Mouse (Mus musculus) hindbrain, embryonic 15.5 days (tissue): ENCODE measurements around the gene Usb1. TPM values are rescaled to one million over a fixed set of nuclear protein-coding genes. Genes with fewer than 3 reads are reported as not detected.

Experiments used
- ATAC-seq: fragments of 200-750 bp; cut with Nextera tagmentation; 2 replicates; pipeline ENCODE4 v1.8.0; 2017; ENCODE audit warnings: low read depth, moderate number of reproducible peaks, moderate TSS enrichment; ENCODE audit not compliant: low FRiP score
- H3K27ac ChIP-seq: fragments of 300-500 bp; sonication (generic); replicated peaks from 2 replicates; pipeline ENCODE4 v1.5.1; 2015; ENCODE audit warnings: mild to moderate bottlenecking, inconsistent platforms
- H3K27me3 ChIP-seq: fragments of 300-500 bp; sonication (generic); 2 replicates; pipeline ENCODE4 v1.6.1; 2015; ENCODE audit warnings: control low read depth, inconsistent platforms
- H3K36me3 ChIP-seq: fragments of 300-500 bp; sonication (generic); 2 replicates; pipeline ENCODE4 v1.6.1; 2015; ENCODE audit warnings: control low read depth, inconsistent platforms
- H3K4me1 ChIP-seq: fragments of 300-500 bp; sonication (generic); replicated peaks from 2 replicates; pipeline ENCODE4 v1.6.1; 2015; ENCODE audit warnings: control low read depth, inconsistent platforms
- H3K4me2 ChIP-seq: fragments of 300-500 bp; sonication (generic); 2 replicates; pipeline ENCODE4 v1.6.1; 2015; ENCODE audit warnings: moderate library complexity, mild to moderate bottlenecking, inconsistent platforms
- H3K4me3 ChIP-seq: fragments of 300-500 bp; sonication (generic); 2 replicates; pipeline ENCODE4 v1.5.1; 2015; ENCODE audit warnings: mild to moderate bottlenecking, inconsistent platforms
- H3K9ac ChIP-seq: fragments of 300-500 bp; sonication (generic); 2 replicates; pipeline ENCODE4 v1.6.1; 2015; ENCODE audit warnings: inconsistent platforms
- H3K9me3 ChIP-seq: fragments of 300-500 bp; sonication (generic); 2 replicates; pipeline ENCODE4 v1.6.1; 2016; ENCODE audit warnings: control low read depth, inconsistent platforms
- WGBS: fragments of 180-500 bp; shearing (Covaris S2); methylation state at CpG from one replicate; pipeline ENCODE4 v1.1.7; 2015; 5-methylcytosine and 5-hydroxymethylcytosine counted together
- polyA plus RNA-seq: library from polyadenylated mRNA; unstranded; fragments of >200 nt; fragmentation: Nextera tagmentation; extraction: Ambion mirVana; gene quantifications from 2 replicates; pipeline ENCODE4 v1.2.1, GENCODE M21; 2015

The Usb1 gene
- polyA plus RNA-seq, 1 experiment from 2014 or later: 35.8 TPM

DNA sequence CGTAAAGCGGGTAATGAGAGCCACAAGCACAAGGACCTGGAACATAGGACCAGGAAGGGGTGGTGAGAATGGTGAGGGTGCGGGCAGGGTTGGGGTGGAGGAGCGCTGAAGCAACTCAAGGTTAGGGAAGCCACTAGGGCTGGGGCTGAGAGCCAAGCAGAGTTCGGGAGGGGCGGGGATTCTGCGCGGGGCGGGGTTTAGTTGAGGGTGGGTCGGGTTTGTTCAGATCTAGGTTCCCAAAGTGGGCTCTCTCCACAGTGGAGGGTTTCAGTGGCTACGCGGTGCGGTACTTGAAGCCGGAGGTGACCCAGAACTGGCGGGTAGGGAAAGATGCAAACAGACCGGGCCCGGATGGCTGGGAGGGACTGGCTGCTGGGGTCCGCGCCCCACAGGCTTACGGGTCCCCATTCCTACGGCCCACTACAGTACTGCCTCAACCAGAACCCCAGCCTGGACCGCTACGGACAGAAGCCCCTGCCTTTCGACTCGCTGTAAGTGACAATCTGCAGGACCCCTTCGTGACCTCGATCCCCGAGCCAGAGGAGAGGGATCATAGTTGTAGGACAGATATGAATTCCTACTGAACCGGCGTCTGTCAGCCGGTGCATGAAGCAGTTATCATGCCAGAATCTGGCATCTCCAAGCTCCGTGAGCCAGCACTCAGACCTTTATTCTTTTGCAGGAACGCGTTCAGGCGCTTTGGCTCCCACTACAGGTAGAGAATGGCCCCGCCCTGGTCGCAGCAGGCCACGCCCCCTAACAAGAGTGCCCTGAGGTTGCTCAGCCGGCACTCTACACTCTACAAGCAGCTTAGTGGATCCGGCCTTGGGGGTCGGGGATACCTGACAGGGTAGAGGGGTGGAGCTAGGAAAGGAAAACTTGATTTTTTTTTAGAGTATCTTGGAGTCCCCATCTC lies 11.6 kb upstream of the Usb1 start:
- Histone ChIP-seq H3K4me3 (peak overlapping the region; percentile 40), H3K4me1 (peaks cover 24% of the 10 kb centered on the region), H3K27ac (peak overlapping the region; percentile 48; the same call in 1 of the 2 replicates), H3K27me3 (no peaks in the 10 kb centered on the region), H3K36me3 (0 out of 2 replicates have a peak, but pooled peaks cover 10% of the 10 kb centered on the region), H3K4me2 (peak overlapping the region; percentile 79), H3K9ac (peak overlapping the region; percentile 32), H3K9me3 (no peaks in the 10 kb centered on the region)
- peak; percentile 74 for ATAC-seq
- 2% methylated on average over 41 of the region's 41 CpGs for WGBS

DNA sequence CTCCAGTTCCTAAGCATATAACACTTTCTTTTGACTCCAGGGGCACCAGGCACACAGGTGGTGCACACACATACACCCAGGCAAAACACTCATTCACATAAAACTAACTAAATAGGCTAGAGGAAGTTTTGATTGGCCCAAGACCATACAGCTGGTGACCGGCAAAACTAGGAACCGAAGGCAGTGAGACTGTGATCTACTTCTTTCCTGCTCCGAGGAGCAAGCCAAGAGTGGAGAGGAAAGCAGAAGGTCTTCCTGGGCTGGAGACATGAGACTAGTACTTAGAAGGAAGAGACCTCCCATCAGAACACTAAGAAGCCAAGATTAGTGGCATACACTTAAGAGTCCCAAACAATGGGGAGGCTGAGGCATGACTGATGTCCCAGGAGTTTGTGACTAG lies 8.9 kb upstream of the Usb1 start:
- no peak for ATAC-seq
- 95% methylated on average over 3 of the region's 3 CpGs for WGBS
- peaks cover 40% of the 10 kb centered on the region for H3K4me1 ChIP-seq

DNA sequence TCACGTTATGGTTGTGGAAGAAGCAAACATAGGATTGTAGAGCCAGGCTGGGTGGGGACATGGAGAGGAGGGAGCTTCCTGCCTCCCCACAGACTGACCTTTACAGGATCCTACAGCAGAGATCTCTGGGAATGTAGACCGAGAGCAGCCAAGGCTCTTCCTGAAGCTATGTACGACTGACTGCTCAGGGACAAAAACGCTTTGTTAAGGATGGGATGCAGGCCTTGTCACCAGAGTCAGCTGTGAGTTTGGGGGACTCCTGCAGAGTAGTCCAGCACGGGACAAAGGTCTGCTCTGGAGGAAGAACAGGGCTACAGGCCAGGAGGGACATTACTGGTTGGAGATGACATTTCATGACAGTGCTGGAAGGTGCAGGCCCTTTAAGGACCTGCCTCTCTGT lies 7.4 kb upstream of the Usb1 start:
- WGBS: 31% methylated on average over 5 of the region's 5 CpGs
- no peak overlapping the region for H3K4me2 ChIP-seq
- H3K27ac ChIP-seq: no peak overlapping the region; the same call in 1 of the 2 replicates
- no peaks in the 10 kb centered on the region for H3K9me3 ChIP-seq
- ATAC-seq: no peak
- peaks cover 47% of the 10 kb centered on the region for H3K36me3 ChIP-seq
- H3K4me3 ChIP-seq: no peak overlapping the region
- H3K4me1 ChIP-seq: peaks cover 44% of the 10 kb centered on the region
- H3K9ac ChIP-seq: no peak overlapping the region
- no peaks in the 10 kb centered on the region for H3K27me3 ChIP-seq

More for the DNA sequence above, 8.9 kb upstream of the Usb1 start:
- Histone ChIP-seq H3K4me2 (no peak overlapping the region), H3K27ac (no peak overlapping the region), H3K36me3 (peaks cover 33% of the 10 kb centered on the region), H3K27me3 (no peaks in the 10 kb centered on the region), H3K4me3 (no peak overlapping the region), H3K9ac (no peak overlapping the region), H3K9me3 (no peaks in the 10 kb centered on the region)

DNA sequence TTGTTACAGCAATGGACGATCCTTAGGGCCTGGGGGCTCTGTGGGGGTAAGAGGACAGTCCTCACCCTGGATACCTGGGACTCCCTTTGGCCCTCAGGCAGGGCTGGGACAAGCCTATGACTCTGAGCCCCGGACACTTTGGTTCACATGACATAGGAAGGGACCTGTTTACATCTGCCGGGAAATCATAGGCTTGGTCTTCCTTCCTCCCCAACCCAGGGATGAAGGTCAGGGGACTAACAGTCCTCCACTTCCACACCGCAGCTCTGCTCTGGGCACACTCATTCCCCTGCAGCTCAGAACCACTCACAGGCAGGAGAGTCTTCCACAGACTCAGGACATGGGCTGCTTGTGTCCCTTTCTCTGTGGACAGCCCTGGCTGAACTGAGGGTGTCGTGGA lies 5.3 kb upstream of the Usb1 start:
- H3K36me3 ChIP-seq: peaks cover 47% of the 10 kb centered on the region
- H3K9ac ChIP-seq: no peak overlapping the region
- no peak overlapping the region for H3K4me3 ChIP-seq
- H3K27me3 ChIP-seq: no peaks in the 10 kb centered on the region
- no peaks in the 10 kb centered on the region for H3K9me3 ChIP-seq
- no peak for ATAC-seq
- WGBS: 85% methylated on average over 5 of the region's 5 CpGs
- H3K27ac ChIP-seq: no peak overlapping the region
- peaks cover 42% of the 10 kb centered on the region for H3K4me1 ChIP-seq
- no peak overlapping the region for H3K4me2 ChIP-seq

DNA sequence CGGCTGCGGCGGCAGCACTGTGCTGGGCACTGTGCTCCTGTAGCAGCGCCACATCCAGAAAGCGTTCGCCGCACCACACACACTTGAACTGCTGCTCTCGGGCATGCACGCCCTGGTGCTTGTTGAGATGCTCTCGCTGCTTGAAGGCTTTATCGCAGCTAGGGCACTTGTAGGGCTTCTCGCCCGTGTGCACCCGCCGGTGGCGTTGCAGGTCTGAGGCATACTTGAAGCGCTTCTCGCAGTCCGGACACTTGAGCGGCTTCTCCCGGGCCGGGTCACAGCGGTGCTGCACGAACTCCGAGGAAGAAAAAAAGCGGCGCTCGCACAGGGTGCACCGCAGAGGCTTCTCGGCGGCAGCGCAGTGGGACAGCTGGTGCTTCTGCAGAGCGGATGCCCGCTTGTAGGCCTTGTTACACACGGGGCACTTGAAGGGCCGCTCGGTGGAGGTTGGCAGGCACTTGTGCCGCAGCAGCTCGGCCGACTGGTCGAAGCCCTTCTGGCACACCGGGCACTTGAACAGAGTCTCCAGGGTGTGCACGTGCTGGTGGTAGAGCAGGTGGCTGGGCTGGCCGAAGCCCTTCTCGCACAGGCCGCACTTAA lies 4.1 kb upstream of the Usb1 start:
- H3K27ac ChIP-seq: no peak overlapping the region
- peaks cover 47% of the 10 kb centered on the region for H3K36me3 ChIP-seq
- no peak overlapping the region for H3K9ac ChIP-seq
- no peaks in the 10 kb centered on the region for H3K9me3 ChIP-seq
- ATAC-seq: no peak
- no peaks in the 10 kb centered on the region for H3K27me3 ChIP-seq
- H3K4me3 ChIP-seq: no peak overlapping the region
- H3K4me1 ChIP-seq: peaks cover 48% of the 10 kb centered on the region
- 84% methylated on average over 46 of the region's 46 CpGs for WGBS
- no peak overlapping the region for H3K4me2 ChIP-seq

DNA sequence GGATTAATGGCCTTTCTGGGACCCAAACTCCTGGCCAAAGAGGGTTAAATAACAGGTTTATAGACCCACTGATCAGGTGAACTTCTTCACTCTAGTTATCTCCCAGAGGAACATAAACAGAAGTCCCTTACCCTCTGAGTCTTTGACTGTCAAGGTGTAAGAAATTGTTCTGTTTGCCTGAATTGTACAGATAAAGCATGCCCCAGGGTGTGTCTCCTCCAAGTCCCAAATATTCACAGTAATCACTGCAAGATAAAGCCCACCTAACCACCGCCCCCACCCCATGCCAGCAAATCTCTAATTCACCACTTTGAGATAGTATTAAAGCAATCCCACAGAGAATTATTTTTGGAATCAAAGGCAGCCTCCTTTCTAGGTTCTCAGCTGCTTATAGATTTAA lies 1.7 kb upstream of the Usb1 start:
- Histone ChIP-seq H3K4me3 (peak overlapping the region; percentile 99), H3K27ac (peak overlapping the region; percentile 90; the same call in 1 of the 2 replicates), H3K9ac (peak overlapping the region; percentile 92), H3K9me3 (no peaks in the 10 kb centered on the region), H3K36me3 (peaks cover 47% of the 10 kb centered on the region), H3K4me2 (peak overlapping the region; percentile 88), H3K4me1 (peaks cover 44% of the 10 kb centered on the region), H3K27me3 (no peaks in the 10 kb centered on the region)
- ATAC-seq: no peak
- WGBS: 91% methylated on average over 1 of the region's 1 CpGs

DNA sequence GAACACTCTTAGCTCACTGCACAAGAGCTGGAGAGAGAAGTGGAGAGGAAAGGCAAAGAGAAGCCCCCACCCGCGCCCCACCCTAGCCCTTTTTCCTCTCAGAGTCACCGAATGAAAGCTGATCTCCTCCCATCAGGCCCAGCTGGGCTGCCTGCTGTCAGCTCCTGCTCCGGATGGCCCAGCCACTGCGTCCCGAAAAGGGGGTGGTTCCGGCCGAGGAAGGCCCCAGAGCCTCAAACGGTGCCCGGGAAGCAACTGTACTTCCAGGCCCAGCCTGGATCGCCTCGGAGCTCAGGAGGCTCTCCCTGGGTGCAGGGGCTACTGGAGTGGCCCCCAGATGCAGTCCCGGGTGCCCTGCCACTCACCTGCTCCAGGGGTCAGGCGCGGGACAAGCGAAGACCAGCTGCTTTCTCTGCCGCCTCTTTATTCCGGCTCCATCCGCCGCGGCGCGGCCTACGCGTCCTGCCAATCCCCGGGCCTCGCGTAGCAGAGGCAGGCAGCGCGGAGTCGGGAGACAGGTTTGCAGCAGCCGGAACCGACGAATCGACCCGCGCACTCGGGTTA lies 846 bp upstream of the Usb1 start:
- H3K4me2 ChIP-seq: peak overlapping the region; percentile 88
- H3K27me3 ChIP-seq: no peaks in the 10 kb centered on the region
- peak overlapping the region; percentile 92 for H3K9ac ChIP-seq
- peaks cover 42% of the 10 kb centered on the region for H3K4me1 ChIP-seq
- peaks cover 43% of the 10 kb centered on the region for H3K36me3 ChIP-seq
- ATAC-seq: peak; percentile 50
- under 1% methylated on average over 38 of the region's 38 CpGs for WGBS
- peak overlapping the region; percentile 90 for H3K27ac ChIP-seq
- H3K9me3 ChIP-seq: no peaks in the 10 kb centered on the region
- H3K4me3 ChIP-seq: peak overlapping the region; percentile 99

DNA sequence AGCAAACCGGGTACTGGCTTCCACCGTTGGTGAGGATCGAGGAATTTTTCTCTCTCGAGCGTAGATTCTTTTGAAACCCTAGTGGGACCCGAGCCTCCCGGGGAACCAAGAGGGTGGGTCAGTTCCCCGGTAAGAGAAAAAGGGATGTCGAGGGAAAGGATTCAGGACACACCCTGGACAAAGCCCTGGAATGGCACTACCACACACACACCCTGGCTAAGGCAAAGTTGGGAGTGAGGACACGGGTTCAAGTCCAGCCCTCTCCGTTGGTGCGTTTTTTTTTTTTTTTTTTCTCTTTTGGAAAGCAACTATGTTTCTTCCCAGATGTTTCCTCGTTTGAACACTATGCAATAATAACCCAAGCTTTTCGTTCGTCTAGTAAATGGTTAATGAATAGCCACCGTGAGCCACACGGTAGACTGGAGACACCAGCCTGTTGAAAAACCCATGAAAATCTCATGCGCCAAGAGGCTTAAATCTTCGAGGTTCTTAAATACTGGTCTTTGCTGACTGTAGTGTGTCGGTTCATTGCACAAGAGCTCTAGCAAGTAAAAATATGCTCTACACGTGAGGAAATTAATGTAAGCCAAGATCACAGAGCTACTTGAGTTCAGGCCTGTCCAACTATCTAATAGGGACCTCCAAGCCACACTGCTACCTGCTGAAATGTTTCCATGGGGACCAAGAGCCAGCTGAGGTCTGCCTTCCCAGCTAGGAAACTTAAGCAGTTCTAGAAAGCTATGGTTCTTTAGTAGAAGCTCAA lies 534 bp downstream of the Usb1 start:
- peaks cover 30% of the 10 kb centered on the region for H3K36me3 ChIP-seq
- no peaks in the 10 kb centered on the region for H3K9me3 ChIP-seq
- peak overlapping the region; percentile 92 for H3K9ac ChIP-seq
- peak; percentile 27; the same call in 1 of the 2 replicates for ATAC-seq
- H3K27me3 ChIP-seq: no peaks in the 10 kb centered on the region
- H3K4me3 ChIP-seq: peak overlapping the region; percentile 99
- WGBS: 20% methylated on average over 21 of the region's 21 CpGs
- H3K27ac ChIP-seq: peak overlapping the region; percentile 90
- peak overlapping the region; percentile 88 for H3K4me2 ChIP-seq
- H3K4me1 ChIP-seq: peaks cover 29% of the 10 kb centered on the region

DNA sequence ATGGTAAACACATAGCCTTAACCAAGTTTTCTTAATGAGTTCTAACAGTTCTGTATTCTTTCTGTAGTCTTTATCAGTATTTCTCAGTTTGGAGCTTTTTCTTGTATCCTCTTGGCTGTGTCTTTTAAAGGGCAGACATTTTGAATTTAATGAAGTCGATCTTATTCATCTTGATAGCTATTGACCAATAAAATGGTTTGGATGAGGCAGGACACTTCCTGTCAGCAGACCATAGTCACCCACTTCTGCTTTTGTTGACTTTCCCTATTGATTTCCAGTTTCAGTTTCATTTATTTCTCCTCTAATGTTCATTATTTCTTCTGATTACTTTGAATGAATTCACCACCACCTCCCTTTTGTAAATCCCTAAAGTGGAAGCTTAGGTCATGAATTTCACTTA lies 3.6 kb downstream of the Usb1 start:
- H3K9ac ChIP-seq: no peak overlapping the region
- no peaks in the 10 kb centered on the region for H3K27me3 ChIP-seq
- no peaks in the 10 kb centered on the region for H3K9me3 ChIP-seq
- no peak overlapping the region for H3K27ac ChIP-seq
- 98% methylated on average over 1 of the region's 1 CpGs for WGBS
- no peak overlapping the region for H3K4me3 ChIP-seq
- no peak for ATAC-seq
- no peak overlapping the region for H3K4me2 ChIP-seq
- H3K36me3 ChIP-seq: peaks cover 23% of the 10 kb centered on the region
- peaks cover 12% of the 10 kb centered on the region for H3K4me1 ChIP-seq

DNA sequence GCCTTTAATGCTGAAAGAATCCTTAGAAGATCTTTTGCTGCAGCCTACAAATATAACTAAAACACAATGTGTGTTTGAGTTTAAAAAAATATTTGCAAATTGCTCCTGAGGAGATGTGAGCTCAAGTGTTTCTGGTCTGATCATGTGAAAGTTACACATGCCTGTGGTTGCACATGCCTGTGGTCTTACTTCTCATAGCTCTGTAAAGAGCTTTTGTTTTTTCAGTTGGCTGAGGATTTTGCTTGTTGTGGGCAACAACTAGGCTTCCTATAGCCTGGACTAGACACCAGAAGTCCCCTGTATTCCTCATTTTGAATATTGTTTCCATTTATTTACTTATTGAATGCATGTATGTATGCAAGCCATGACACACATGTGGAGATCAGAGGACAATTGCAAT lies 4.3 kb downstream of the Usb1 start:
- ATAC-seq: no peak
- Histone ChIP-seq H3K27ac (no peak overlapping the region), H3K4me2 (no peak overlapping the region), H3K4me3 (no peak overlapping the region), H3K9ac (no peak overlapping the region), H3K4me1 (peaks cover 10% of the 10 kb centered on the region), H3K9me3 (no peaks in the 10 kb centered on the region), H3K36me3 (peaks cover 24% of the 10 kb centered on the region), H3K27me3 (no peaks in the 10 kb centered on the region)

DNA sequence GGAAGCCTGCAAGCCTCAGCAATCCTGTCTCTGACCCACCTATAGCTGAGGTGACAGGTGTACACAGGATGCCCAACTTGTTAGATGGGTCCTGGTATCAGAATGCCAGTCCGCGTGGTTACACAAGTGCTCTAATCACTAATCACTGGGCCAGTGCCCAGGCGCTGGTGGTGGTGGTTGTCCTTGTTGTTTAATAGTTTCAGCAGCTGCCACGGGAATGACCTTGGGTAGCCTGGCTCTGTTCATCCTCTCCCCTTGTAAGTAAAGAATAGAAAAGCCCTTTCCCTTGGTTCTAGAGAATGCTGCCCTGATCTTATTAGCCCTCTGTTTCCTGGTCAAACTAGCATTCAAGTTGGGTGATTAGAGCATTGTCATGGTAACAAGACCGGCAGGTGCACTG lies 9.6 kb downstream of the Usb1 start:
- 66% methylated on average over 5 of the region's 5 CpGs for WGBS
- ATAC-seq: no peak
- Histone ChIP-seq H3K27ac (no peak overlapping the region), H3K9me3 (no peaks in the 10 kb centered on the region), H3K36me3 (peaks cover 35% of the 10 kb centered on the region), H3K4me2 (no peak overlapping the region), H3K4me3 (no peak overlapping the region), H3K27me3 (no peaks in the 10 kb centered on the region), H3K9ac (no peak overlapping the region), H3K4me1 (peaks cover under 1% of the 10 kb centered on the region; the same call in 1 of the 2 replicates)
